Mouse (Mus musculus): ENCODE results near the gene Akr1b3.
"Not testable (repeated sequence)": the region's sequence is repeated elsewhere in the genome, so short reads cannot be mapped to it uniquely, and the experiment has no call there.

The Akr1b3 gene

GRCm38 (mm10) chr6:34316854-34317771 lies at the start of gene Akr1b3:
Akr1b3 (minus strand) TSS chr6:34317478.
- peak; percentile 100 for ATAC-seq (ENCODE audit: low TSS enrichment)

GRCm38 (mm10) chr6:34364217-34365136 lies 47.2 kb upstream of the Akr1b3 start:
- no peak for ATAC-seq (ENCODE audit: low TSS enrichment)

- no peak for ATAC-seq (ENCODE audit: low TSS enrichment)
These were observed 38.6 kb upstream of the Akr1b3 start for GRCm38 (mm10) chr6:34355841-34356240.

- ATAC-seq (ENCODE audit: low TSS enrichment): no peak
These were observed 38.1 kb upstream of the Akr1b3 start for GRCm38 (mm10) chr6:34355349-34355747.

- no peak for ATAC-seq (ENCODE audit: low TSS enrichment)
These were observed 37.4 kb upstream of the Akr1b3 start for GRCm38 (mm10) chr6:34354354-34355348.

- ATAC-seq (ENCODE audit: low TSS enrichment): no peak
These were observed 36.5 kb upstream of the Akr1b3 start, which contains the start of gene Akr1b8 for GRCm38 (mm10) chr6:34353658-34354353. Akr1b8 (plus strand) TSS chr6:34354119.

- ATAC-seq (ENCODE audit: low TSS enrichment): no peak
These were observed 35.1 kb upstream of the Akr1b3 start for GRCm38 (mm10) chr6:34352401-34352800.

- ATAC-seq (ENCODE audit: low TSS enrichment): not testable (repeated sequence)
These were observed 34.2 kb upstream of the Akr1b3 start for GRCm38 (mm10) chr6:34351481-34351880.

GRCm38 (mm10) chr6:34350037-34350699 lies 32.9 kb upstream of the Akr1b3 start:
- no peak for ATAC-seq (ENCODE audit: low TSS enrichment)

- peak; percentile 96 for ATAC-seq (ENCODE audit: low TSS enrichment)
These were observed 29.0 kb upstream of the Akr1b3 start for GRCm38 (mm10) chr6:34346096-34346898.

- ATAC-seq (ENCODE audit: low TSS enrichment): no peak
These were observed 27.7 kb upstream of the Akr1b3 start for GRCm38 (mm10) chr6:34344935-34345334.

GRCm38 (mm10) chr6:34344135-34344850 lies 27.0 kb upstream of the Akr1b3 start:
- ATAC-seq (ENCODE audit: low TSS enrichment): no peak

- ATAC-seq (ENCODE audit: low TSS enrichment): no peak
These were observed 26.1 kb upstream of the Akr1b3 start for GRCm38 (mm10) chr6:34343426-34343825.

- ATAC-seq (ENCODE audit: low TSS enrichment): no peak
These were observed 25.2 kb upstream of the Akr1b3 start for GRCm38 (mm10) chr6:34342476-34342875.

GRCm38 (mm10) chr6:34341991-34342390 lies 24.7 kb upstream of the Akr1b3 start:
- ATAC-seq (ENCODE audit: low TSS enrichment): no peak

- ATAC-seq (ENCODE audit: low TSS enrichment): peak; percentile 64
These were observed 20.5 kb upstream of the Akr1b3 start for GRCm38 (mm10) chr6:34337799-34338198.

- ATAC-seq (ENCODE audit: low TSS enrichment): no peak
These were observed 17.4 kb upstream of the Akr1b3 start for GRCm38 (mm10) chr6:34334673-34335072.

GRCm38 (mm10) chr6:34331804-34332203 lies 14.5 kb upstream of the Akr1b3 start:
- ATAC-seq (ENCODE audit: low TSS enrichment): not testable (repeated sequence)

Measured in frontal cortex, adult (tissue).